Mouse (Mus musculus) left cerebral cortex, postnatal 10 days (tissue): ENCODE measurements around the gene Tsacc. TPM values are rescaled to one million over a fixed set of nuclear protein-coding genes. Genes with fewer than 3 reads are reported as not detected.
A peak's percentile ranks its signal among the peaks of the same experiment; 100 is the strongest.

Experiments
- DNase-seq, 2 experiments: peaks; one replicate each; pipeline ENCODE4 v3.0.0; 2021 to 2022; ENCODE audit warnings: low spot score in 2 of 2, mixed read lengths in 1 of 2; ENCODE audit errors: extremely low spot score in 1 of 2
- intact Hi-C: fragments of 180-260 bp; cut with DNase I; formaldehyde crosslinking; loops from one replicate; pipeline ENCODE4 v1.15.1; 2025
- total RNA-seq, 2 experiments: library from RNA; stranded (reverse); gene quantifications; 2 replicates each; pipeline ENCODE4 v1.2.3; 2021

Gene Tsacc
- total RNA-seq, 2 experiments from 2014 or later = 6.3 TPM

DNA sequence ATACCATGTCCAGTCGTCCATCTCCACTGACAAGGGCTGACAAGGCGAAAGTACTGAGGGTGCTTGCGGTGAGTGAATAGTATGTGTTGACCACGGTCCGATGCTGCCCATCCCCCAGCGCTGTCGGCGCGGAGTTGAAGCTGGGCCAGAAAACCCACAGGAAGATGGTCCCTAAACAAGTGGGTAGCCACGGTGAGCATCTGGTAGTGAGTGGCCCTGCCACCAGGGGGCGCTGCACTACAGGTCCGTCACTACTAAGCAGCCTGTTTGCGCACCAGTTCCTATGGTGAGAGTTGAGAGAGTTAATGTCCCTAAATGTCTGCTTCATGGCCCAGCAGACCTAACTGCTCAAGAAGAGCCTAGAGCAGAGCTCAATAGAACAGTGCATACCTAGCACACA, 51.0 kb downstream of the Tsacc start:
- intact Hi-C loops = loop anchor here (10.0 kb wide), 1 partner anchor 151 kb away; no protein-coding TSS in a partner anchor
- peak in 1 of 2 experiments; percentile 85 for DNase-seq

- intact Hi-C loops = loop anchor here (10.0 kb wide), 1 partner anchor 149 kb away; no protein-coding TSS in a partner anchor
- peak in 1 of 2 experiments; percentile 68 for DNase-seq
Measured at GRCm38 (mm10) chr3:88244071-88244470, 52.7 kb downstream of the Tsacc start.

DNA sequence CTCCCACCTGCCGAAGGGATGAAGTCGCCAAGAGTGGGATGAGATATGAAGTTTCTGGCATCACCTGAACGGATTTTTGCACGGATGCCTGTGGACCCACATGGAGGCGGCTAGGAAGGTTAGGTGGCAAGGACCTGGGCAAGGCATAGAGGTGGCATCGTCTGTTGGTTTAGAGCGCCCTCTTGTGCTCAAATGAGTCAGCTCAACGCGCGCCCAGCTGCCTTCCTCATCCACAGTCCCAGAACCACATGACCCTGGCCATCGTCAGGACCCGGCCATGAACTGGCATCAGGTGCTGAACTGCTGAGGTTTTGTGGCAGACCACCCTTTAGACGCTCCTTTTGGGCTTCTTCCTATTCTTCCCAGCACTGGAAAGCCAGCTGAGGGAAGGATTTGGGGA, 54.3 kb downstream of the Tsacc start:
- DNase-seq = peak in 1 of 2 experiments; percentile 81
- intact Hi-C loops = loop anchor here (1.0 to 10.0 kb wide), 2 partner anchors 50 to 148 kb away; no protein-coding TSS in a partner anchor

DNA sequence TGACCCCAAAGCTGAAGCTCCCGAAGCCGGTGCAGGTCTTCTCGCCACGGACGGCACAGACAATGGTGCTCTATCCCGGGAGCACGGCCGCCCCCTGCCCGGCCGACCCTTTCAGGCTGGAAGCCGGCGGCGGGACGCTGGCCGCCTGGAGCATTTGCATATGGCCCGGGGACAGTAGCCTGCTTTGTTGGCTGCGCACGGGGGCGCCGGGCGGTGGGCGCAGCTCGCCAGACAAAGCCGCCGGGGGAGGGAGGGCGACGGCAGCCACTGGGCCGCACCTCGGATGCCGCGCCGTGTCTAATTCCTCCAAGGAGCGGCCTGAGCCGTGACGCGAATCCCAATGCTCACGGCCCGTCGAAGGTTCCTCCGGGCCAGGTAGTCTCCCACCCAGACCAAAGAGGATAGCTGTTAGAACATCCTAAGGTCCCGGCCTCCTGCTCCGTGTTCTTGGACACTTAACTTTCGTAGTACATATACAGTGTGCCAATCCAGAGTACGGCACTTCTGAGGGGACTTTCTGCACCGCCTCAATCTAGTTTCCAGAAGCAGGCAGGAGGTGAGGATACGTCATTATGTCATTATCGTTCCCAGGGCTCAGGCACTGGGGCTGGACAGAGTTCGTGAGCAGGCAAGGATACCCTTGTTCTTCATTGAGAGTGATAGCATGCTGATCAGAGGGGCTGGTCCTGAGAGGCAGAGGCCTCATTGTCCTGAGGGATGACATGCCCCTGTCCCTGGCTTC, 55.6 kb downstream of the Tsacc start:
- intact Hi-C loops = loop anchor here (10.0 kb wide), 1 partner anchor 146 kb away; no protein-coding TSS in a partner anchor
- peak in 1 of 2 experiments; percentile 62 for DNase-seq

- no peak for DNase-seq
- intact Hi-C loops = no loop called here
Measured at GRCm38 (mm10) chr3:88239446-88239845, 57.4 kb downstream of the Tsacc start.

- intact Hi-C loops = no loop called here
Measured at GRCm38 (mm10) chr3:88238866-88239391, 57.9 kb downstream of the Tsacc start.

GRCm38 (mm10) chr3:88237556-88238194, 59.1 kb downstream of the Tsacc start:
- DNase-seq = no peak

More at GRCm38 (mm10) chr3:88238866-88239391, 57.9 kb downstream of the Tsacc start:
- DNase-seq = no peak

GRCm38 (mm10) chr3:88237161-88237555, 59.6 kb downstream of the Tsacc start:
- no peak for DNase-seq
- intact Hi-C loops = no loop called here

More at GRCm38 (mm10) chr3:88237556-88238194, 59.1 kb downstream of the Tsacc start:
- intact Hi-C loops = no loop called here

GRCm38 (mm10) chr3:88235616-88236015, 61.2 kb downstream of the Tsacc start:
- intact Hi-C loops = no loop called here
- no peak for DNase-seq

- no peak for DNase-seq
- intact Hi-C loops = no loop called here
Measured at GRCm38 (mm10) chr3:88235216-88235615, 61.6 kb downstream of the Tsacc start.

DNA sequence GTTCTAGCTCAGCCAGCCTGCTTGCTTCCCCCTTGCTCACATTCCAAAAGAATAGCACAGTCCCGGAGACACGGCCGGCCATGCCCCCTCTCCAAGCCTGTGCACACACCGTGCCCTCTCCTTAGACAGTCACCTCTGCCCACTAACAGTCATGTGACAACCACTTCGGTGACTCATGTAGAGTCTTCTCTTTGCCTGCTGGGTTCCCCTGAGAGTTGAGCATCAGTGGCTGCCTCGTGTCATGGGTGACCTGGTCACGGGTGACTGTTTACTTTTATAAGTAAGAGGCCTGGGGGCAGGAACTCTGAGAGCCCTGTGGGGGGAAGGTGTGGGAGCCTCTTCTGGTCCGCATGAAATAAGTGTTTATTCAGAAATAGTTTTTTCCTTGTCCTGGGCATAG, 62.8 kb downstream of the Tsacc start:
- no peak for DNase-seq
- intact Hi-C loops = no loop called here

- intact Hi-C loops = no loop called here
- no peak for DNase-seq
Measured at GRCm38 (mm10) chr3:88232851-88233649, 63.7 kb downstream of the Tsacc start.

Other genes starting within 250 kb of the Tsacc start
- gene Naxe, start 238.5 kb downstream of the Tsacc start, total RNA-seq = 10 to 100 TPM; 60.7 to 67.8 TPM
- gene Ttc24, start 218.7 kb downstream of the Tsacc start, total RNA-seq = not detected
- 1 to 10 TPM; 1.9 to 2.0 TPM for gene Iqgap3, start 215.0 kb downstream of the Tsacc start, total RNA-seq
- 100 to 1,000 TPM; 149 to 160 TPM for gene Mef2d, start 154.6 kb downstream of the Tsacc start, total RNA-seq
- gene Rhbg, start 42.3 kb downstream of the Tsacc start, total RNA-seq = under 1 TPM; 0.26 to 0.41 TPM
- gene Gm38392, start 9.8 kb downstream of the Tsacc start, total RNA-seq = under 1 TPM in 1 of 2 experiments, not detected in 1; 0.81 TPM
- 100 to 1,000 TPM; 215 to 224 TPM for gene Cct3, start 117 bp upstream of the Tsacc start, total RNA-seq
- gene Glmp, start 28.0 kb upstream of the Tsacc start, total RNA-seq = 10 to 100 TPM; 74.6 to 79.2 TPM
- 1 to 10 TPM in 1 of 2 experiments, under 1 TPM in 1; 0.63 to 1.5 TPM for gene Tmem79, start 39.1 kb upstream of the Tsacc start, total RNA-seq
- 10 to 100 TPM; 73.5 to 74.7 TPM for gene Smg5, start 39.3 kb upstream of the Tsacc start, total RNA-seq
- gene Paqr6, start 67.6 kb upstream of the Tsacc start, total RNA-seq = 1 to 10 TPM; 3.5 to 3.6 TPM
- under 1 TPM in 1 of 2 experiments, not detected in 1; 0.66 TPM for gene Bglap3, start 75.7 kb upstream of the Tsacc start, total RNA-seq
- gene Bglap2, start 81.7 kb upstream of the Tsacc start, total RNA-seq = not detected
- 1 to 10 TPM in 1 of 2 experiments, under 1 TPM in 1; 0.95 to 2.6 TPM for gene Bglap, start 87.5 kb upstream of the Tsacc start, total RNA-seq
- 10 to 100 TPM; 10.3 to 11.5 TPM for gene Pmf1, start 113.3 kb upstream of the Tsacc start, total RNA-seq
- gene Slc25a44, start 128.1 kb upstream of the Tsacc start, total RNA-seq = 10 to 100 TPM; 60.3 to 62.5 TPM
- gene Sema4a, start 164.2 kb upstream of the Tsacc start, total RNA-seq = 10 to 100 TPM; 46.5 to 52.6 TPM
- 10 to 100 TPM; 47.2 to 48.6 TPM for gene Lmna, start 213.0 kb upstream of the Tsacc start, total RNA-seq
- gene Mex3a, start 235.4 kb upstream of the Tsacc start, total RNA-seq = 10 to 100 TPM in 1 of 2 experiments, 1 to 10 TPM in 1; 6.9 to 10.7 TPM